Mouse (Mus musculus): ENCODE measurements around the gene Jmjd7.

DNA sequence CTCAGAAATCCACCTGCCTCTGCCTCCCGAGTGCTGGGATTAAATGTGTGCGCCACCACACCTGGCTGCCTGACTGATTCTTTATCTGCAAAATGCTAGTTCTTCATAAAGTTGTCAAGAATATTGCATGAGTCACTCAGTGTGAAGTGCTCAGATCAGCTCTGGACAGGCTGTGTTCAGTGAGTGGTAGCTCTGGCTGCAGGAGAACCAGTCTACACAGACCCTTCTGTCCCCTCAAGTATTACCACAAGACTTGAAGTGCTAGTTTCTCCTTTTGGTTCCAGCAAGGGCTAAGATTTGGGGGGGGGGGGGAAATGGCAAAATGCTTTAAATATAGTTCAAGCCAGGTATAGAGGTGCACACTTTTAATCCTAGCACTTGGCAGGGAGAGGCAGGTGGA, 39.8 kb upstream of the Jmjd7 start:
- TF ChIP-seq KAT2A (IDR thresholded peaks at IDR 0.05; ENCODE audit: insufficient replicate concordance, low read length) (no peak), CTCF (conservative IDR thresholded peaks at IDR 0.05 in 1 of 2, IDR thresholded peaks at IDR 0.05 in 1 of 2; ENCODE audit: low read depth in 2 of 2, low read length in 2 of 2) (no peak)
